9 mouse cellular contexts compared by ENCODE assay signal in genomic region chr8:105259721-105260320, GRCm38 (mm10). TPM values are rescaled to one million over a fixed set of nuclear protein-coding genes. Genes with fewer than 3 reads are reported as not detected.
DNase-seq lines count a peak whose midpoint lies in the region; ATAC-seq lines count a peak whose summit lies in the region.
"Had no signal": no experiment of that assay in that cellular context is flagged by ENCODE, and none has a peak within 500 bp of the region (broad histone marks: within the 10 kb centered on the region; RNA-seq: fewer than 3 reads in every experiment).

No protein-coding gene starts in this region.

- peaks cover 61% of the 10 kb centered on the region for H3K27me3 ChIP-seq in liver, embryonic 13.5 days
- no peaks in the 10 kb centered on the region for H3K27me3 ChIP-seq in splenic B cell, adult 2 months (ENCODE audit: control insufficient read depth, insufficient read depth, low read length, poor library complexity, severe bottlenecking)
- H3K27me3 ChIP-seq: Patski had no signal

- no peaks in the 10 kb centered on the region for H3K36me3 ChIP-seq in liver, embryonic 13.5 days
- no peaks in the 10 kb centered on the region for H3K36me3 ChIP-seq in splenic B cell, adult 2 months (ENCODE audit: control insufficient read depth, insufficient read depth, low read length, poor library complexity, severe bottlenecking)

- ATAC-seq in liver, embryonic 13.5 days (ENCODE audit: low read depth): no peak
- ATAC-seq: Patski had no signal

- H3K9me3 ChIP-seq in liver, embryonic 13.5 days (replicated peaks): no peaks in the 10 kb centered on the region

- H3K4me3 ChIP-seq in liver, embryonic 13.5 days (replicated peaks): peak overlapping the region; percentile 52

- peak; percentile 65 for DNase-seq in ovary, postnatal 10 days (ENCODE audit: low spot score)
- DNase-seq in ovary, adult 18-20 months (ENCODE audit: low spot score): no peak
- peak; percentile 90 for DNase-seq in embryo, embryonic 11 days
- DNase-seq in gastrocnemius, postnatal 4 days (ENCODE audit: low spot score in 2 of 2): peak; percentile 76 to 85
- DNase-seq in kidney, adult 11 months: peak; percentile 45
- peak; percentile 57 for DNase-seq in liver, embryonic 13.5 days
- DNase-seq in naive thymus-derived CD4-positive, alpha-beta T cell, adult 2 months (ENCODE audit: low read depth): peak; percentile 82
- DNase-seq in splenic B cell, adult 2 months (ENCODE audit: low read depth, low spot score): peak; percentile 84

- peaks cover 54% of the 10 kb centered on the region for H3K4me1 ChIP-seq in liver, embryonic 13.5 days (replicated peaks)

- H3K4me2 ChIP-seq in liver, embryonic 13.5 days: peak overlapping the region; percentile 74

- H3K27ac ChIP-seq in liver, embryonic 13.5 days: no peak overlapping the region

- 3% methylated on average over 30 of the region's 30 CpGs for WGBS in liver, embryonic 13.5 days (ENCODE audit: insufficient replicate concordance)

- peak overlapping the region; percentile 44; the same call in 1 of the 2 replicates for H3K9ac ChIP-seq in liver, embryonic 13.5 days

RNA-seq across cellular contexts. Expression of gene Tradd, which starts 4.6 kb away (rescaled TPM):
- total RNA-seq in gastrocnemius, postnatal 4 days (2021): 10 to 100 TPM in 1 of 2 experiments, 1 to 10 TPM in 1; 6.6 to 10.2 TPM
- polyA plus RNA-seq in liver, embryonic 13.5 days (2015; fragmentation: Nextera tagmentation; extraction: Ambion mirVana): 16.2 and 16.7 TPM in 2 replicates

RNA-seq across cellular contexts. Expression of gene Fbxl8, which starts 4.6 kb away (rescaled TPM):
- total RNA-seq in gastrocnemius, postnatal 4 days (2021): 1 to 10 TPM; 2.2 to 2.7 TPM
- polyA plus RNA-seq in liver, embryonic 13.5 days (2015; fragmentation: Nextera tagmentation; extraction: Ambion mirVana): 0.98 and 1.1 TPM in 2 replicates

RNA-seq across cellular contexts. Expression of gene B3gnt9, which starts 4.9 kb away (rescaled TPM):
- 10 to 100 TPM; 14.9 to 15.3 TPM for total RNA-seq in gastrocnemius, postnatal 4 days (2021)
- polyA plus RNA-seq in liver, embryonic 13.5 days (2015; fragmentation: Nextera tagmentation; extraction: Ambion mirVana): 2.3 and 3.2 TPM in 2 replicates

RNA-seq across cellular contexts. Expression of gene Hsf4, which starts 9.8 kb away (rescaled TPM):
- under 1 TPM; 0.21 to 0.29 TPM for total RNA-seq in gastrocnemius, postnatal 4 days (2021)
- polyA plus RNA-seq in liver, embryonic 13.5 days (2015; fragmentation: Nextera tagmentation; extraction: Ambion mirVana): 0.10 TPM in 1 of 2 replicates, not detected in the other

RNA-seq across cellular contexts. Expression of gene Nol3, which starts 16.1 kb away (rescaled TPM):
- total RNA-seq in gastrocnemius, postnatal 4 days (2021): 10 to 100 TPM; 26.5 to 27.1 TPM
- polyA plus RNA-seq in liver, embryonic 13.5 days (2015; fragmentation: Nextera tagmentation; extraction: Ambion mirVana): 0.10 and 0.14 TPM in 2 replicates
